Mouse (Mus musculus) left cerebral cortex, postnatal 36 days (tissue): Measurements from ENCODE around the gene Lat2. TPM values are rescaled to one million over a fixed set of nuclear protein-coding genes. Genes with fewer than 3 reads are reported as not detected.

Experiments
- DNase-seq, 2 experiments: peaks; one replicate each; pipeline ENCODE4 v3.0.0; 2021 to 2022; ENCODE audit warnings: low spot score in 2 of 2, mixed read lengths in 1 of 2
- intact Hi-C: fragments of 180-260 bp; cut with DNase I; formaldehyde crosslinking; loops from one replicate; pipeline ENCODE4 v1.15.1; 2025
- total RNA-seq, 2 experiments: library from RNA; stranded (reverse); gene quantifications; 2 replicates each; pipeline ENCODE4 v1.2.3; 2021

Lat2 gene
- total RNA-seq, 2 experiments from 2014 or later: 2.1 to 2.8 TPM

DNA sequence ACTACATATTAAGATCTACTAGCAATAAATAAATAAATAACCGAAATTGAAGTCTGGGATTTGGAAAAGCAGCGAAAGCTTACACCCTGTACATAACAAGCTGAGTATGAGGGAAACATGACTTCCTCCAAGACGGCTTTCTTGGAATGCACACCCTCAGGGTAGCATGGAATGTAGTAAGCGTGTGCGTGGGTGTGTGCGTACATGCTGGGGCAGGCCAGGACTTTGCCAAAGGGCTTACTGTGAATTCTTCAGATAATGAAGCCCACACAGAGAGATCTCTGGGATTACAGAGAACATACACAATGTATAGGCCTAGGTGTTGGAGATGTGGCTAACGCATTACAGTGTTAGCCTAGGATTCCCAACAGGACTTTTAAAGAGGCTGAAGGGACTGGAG is 37.3 kb downstream of the Lat2 start:
- intact Hi-C loops: no loop called here
- DNase-seq: no peak

GRCm38 (mm10) chr5:134576517-134577220 is 38.2 kb downstream of the Lat2 start:
- intact Hi-C loops: no loop called here
- DNase-seq: no peak

DNA sequence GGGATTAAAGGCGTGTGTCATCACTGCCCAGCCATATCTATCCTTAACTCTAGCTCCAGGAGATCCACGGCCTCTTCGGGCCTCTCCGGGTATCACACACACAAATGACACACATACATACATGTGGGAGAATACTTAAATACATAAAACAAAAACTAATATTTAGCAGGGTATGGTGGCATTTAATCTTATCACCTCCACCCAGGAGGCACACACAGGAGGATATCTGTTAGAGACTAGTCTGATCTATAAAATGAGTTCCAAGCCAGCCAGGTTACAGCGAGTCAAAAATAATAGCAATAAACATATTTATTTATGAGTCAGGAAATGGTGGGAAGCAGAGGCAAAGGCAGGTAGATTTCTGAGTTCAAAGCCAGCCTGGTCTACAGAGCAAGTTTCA is 39.0 kb downstream of the Lat2 start:
- intact Hi-C loops: no loop called here

DNA sequence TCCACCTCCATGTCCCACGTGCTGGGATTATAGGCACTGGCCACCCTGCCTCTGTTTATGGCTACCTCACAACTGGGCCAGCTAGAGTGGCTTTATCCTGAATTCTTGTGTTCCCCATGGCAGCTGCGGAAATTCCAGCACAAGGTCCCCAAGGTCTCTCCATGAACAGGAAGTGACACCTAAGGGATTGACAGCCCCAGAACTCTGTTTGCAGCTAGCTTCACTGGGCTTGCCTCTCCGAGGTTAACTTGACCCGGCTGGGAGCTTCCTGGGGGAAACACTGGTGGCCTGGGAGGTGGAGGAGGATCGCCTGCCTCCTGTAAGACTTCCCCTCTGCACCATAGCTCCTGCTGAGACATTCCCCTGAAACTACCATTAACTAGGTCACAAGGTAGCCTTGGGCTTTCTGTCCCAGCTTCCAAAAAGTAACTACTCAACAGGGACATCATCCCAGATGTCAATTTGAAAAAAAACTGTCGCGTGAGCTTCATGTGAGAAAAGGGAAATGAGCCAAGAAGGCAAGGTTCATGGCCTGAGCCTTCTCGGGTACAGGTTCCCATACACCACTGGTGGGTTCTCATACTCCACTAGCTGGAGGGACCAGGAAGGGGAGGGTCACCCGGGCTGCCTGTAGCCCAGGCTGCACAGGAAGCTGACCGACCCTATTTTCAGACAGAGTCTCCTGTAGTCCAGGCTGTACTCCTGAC is 42.2 kb downstream of the Lat2 start:
- no peak for DNase-seq
- intact Hi-C loops: no loop called here

More for the DNA sequence above, 39.0 kb downstream of the Lat2 start:
- DNase-seq: no peak

DNA sequence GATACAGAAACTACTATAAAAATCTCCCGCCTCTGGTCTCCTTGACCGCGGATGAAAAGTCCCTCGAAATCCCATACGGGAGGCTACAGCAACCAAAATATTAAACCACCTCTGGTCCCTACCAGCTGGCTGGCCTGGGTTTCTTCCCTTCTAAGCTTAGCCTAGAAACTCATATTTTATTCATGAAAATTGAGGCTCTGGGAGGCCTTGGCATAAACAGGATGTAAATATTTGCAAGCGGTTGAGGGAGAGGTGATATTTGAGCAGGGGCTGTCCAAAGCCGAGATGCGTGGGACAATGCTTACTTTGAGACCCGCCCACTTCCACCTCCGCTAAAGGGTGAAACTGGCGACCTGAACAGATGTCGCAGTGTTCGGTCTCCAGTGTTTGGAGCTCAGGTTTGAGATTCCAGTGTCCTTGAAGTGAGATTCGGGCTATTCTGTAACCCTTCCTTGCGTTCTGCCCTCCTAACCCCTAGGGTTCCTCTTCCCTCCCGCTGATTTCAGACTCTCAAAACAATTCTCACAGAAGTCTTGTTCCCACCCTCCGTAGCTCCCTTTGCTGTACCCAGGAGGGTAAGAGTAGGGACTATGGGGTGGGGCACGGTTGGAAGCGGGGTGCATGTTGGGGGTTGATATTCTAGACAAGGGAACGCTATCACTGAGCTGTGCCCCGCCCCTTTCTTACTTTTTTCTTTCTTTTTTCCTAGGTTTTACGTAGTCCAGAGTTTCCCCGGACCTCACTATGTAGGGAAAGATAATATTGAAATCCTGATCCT is 42.9 kb downstream of the Lat2 start:
- intact Hi-C loops: no loop called here
- DNase-seq: peak; percentile 25 to 44

DNA sequence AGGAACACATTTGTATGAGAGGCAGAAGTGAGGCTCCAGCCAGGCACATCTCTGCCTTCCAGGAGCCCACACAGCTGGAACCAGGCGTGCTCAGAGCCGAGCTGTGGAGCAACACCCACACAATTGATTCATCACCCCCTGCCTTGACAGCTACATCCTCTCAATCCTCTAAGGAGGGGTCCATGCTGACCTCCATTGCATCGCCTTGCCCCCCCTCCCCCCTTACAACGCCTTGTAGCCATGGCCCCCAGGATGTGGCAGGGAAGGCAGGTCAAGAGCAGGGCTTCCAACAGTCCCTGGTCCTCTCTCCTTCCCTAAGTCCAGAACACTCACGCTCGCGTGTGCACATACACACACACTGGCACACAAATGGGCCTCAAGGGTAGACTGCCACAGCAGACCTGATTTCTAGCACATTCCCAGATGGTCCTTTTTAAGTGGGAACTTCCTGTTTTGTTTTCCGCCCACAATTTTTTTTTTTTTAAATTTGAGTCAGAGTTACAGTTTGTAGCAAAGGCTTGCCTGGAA is 45.8 kb downstream of the Lat2 start:
- DNase-seq: no peak

GRCm38 (mm10) chr5:134568030-134568429 is 46.8 kb downstream of the Lat2 start:
- intact Hi-C loops: loop anchor here (2.0 kb wide), 1 partner anchor 15 kb away; the partner anchor contains the start of gene Clip2
- no peak for DNase-seq

More for the DNA sequence above, 45.8 kb downstream of the Lat2 start:
- intact Hi-C loops: loop anchor here (2.0 kb wide), 1 partner anchor 16 kb away; the partner anchor contains the start of gene Clip2

GRCm38 (mm10) chr5:134567445-134567844 is 47.4 kb downstream of the Lat2 start:
- intact Hi-C loops: no loop called here
- DNase-seq: no peak

DNA sequence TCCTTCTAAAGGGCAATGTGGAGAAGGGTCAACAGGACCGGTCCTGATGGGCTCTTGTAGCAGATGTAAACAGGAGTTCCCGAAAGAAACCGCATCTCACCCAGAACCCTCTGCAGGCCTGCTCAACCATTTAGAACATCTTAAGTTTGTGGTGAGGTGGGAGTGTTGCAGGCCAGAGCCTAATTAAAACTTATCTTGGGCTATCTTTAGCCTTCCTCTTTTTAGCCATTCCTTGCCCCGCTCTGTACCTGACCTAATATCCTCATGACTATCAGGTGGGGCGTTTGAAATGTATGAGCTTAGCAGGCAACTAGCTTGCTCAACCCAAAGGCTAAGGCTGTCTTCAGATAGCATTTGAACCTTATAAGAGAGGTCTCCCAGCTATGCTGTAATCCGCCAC is 49.1 kb downstream of the Lat2 start:
- intact Hi-C loops: no loop called here
- no peak for DNase-seq

GRCm38 (mm10) chr5:134564272-134564671 is 50.6 kb downstream of the Lat2 start:
- DNase-seq: no peak
- intact Hi-C loops: no loop called here

DNA sequence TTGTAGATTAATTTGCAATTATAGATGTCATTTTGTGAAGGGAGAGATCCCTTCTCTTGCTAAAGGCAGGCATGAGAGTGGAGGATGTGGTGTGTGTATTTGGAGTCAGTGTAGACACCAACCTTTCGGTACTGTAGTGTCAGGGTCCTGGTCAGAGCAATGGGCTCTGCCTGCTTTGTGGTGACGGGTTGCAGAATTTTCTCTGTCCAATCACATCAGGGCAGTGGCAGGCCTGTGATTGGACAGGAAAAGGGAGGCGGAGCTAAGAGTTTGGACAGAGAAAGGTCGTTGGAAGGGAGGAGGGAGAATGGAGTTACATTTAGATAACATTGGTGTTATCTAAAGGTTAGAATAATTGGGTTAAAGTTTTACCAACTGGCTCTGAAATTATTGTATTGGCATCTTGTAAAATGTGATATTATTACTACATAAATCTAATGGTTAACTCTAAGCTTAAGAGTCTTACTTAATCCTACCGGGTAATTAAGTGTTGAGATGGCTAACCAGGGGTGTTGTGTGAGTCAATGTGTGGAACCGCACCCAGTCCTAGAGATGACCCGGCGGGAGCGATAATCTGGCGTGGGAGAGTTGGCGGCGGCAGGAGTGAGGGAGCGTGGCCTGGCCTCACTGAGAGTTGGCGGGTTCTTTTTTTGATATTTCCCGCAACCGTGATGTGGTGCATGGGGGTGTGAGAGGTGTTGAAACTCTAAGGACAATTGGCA is 54.2 kb downstream of the Lat2 start:
- no peak for DNase-seq
- intact Hi-C loops: no loop called here

GRCm38 (mm10) chr5:134560071-134560449 is 54.8 kb downstream of the Lat2 start, which contains the start of gene Syna:
Gene Syna (minus strand): TSS chr5:134560171.
- intact Hi-C loops: no loop called here

GRCm38 (mm10) chr5:134555463-134556164 is 59.2 kb downstream of the Lat2 start:
- peak; percentile 79 to 80 for DNase-seq
- intact Hi-C loops: no loop called here

More at GRCm38 (mm10) chr5:134560071-134560449, 54.8 kb downstream of the Lat2 start, which contains the start of gene Syna:
- DNase-seq: no peak

GRCm38 (mm10) chr5:134553951-134554546 is 60.8 kb downstream of the Lat2 start:
- intact Hi-C loops: loop anchor here (2.0 kb wide), 1 partner anchor 15 kb away; no protein-coding TSS in a partner anchor
- no peak for DNase-seq

- intact Hi-C loops: loop anchor here (2.0 kb wide), 1 partner anchor 16 kb away; no protein-coding TSS in a partner anchor
- DNase-seq: peak; percentile 98 to 99
Measured at GRCm38 (mm10) chr5:134552110-134552972, 62.5 kb downstream of the Lat2 start, which contains the start of gene Clip2. Gene Clip2 (minus strand): TSS chr5:134552434.

- intact Hi-C loops: loop anchor here (2.0 kb wide), 2 partner anchors 17 to 39 kb away; no protein-coding TSS in a partner anchor
- DNase-seq: peak; percentile 65 to 73
Measured at GRCm38 (mm10) chr5:134551233-134552109, 63.4 kb downstream of the Lat2 start.
